Mouse (Mus musculus) ES-Bruce4 (cell line): Measurements from ENCODE around the gene Shank1. TPM values are rescaled to one million over a fixed set of nuclear protein-coding genes. Genes with fewer than 3 reads are reported as not detected.

Experiments
- H3K27ac ChIP-seq: 2 replicates; pipeline ENCODE4 v1.5.1; 2012; ENCODE audit warnings: low read length, inconsistent platforms; ENCODE audit not compliant: insufficient read depth
- H3K27me3 ChIP-seq: 2 replicates; pipeline ENCODE4 v1.6.1; 2012; ENCODE audit warnings: mild to moderate bottlenecking, low read length, inconsistent platforms; ENCODE audit not compliant: control insufficient read depth, poor library complexity, insufficient read depth, severe bottlenecking
- H3K36me3 ChIP-seq: 2 replicates; pipeline ENCODE4 v1.6.1; 2012; ENCODE audit warnings: inconsistent platforms, mild to moderate bottlenecking, low read length, moderate library complexity; ENCODE audit not compliant: control insufficient read depth, poor library complexity, insufficient read depth, severe bottlenecking
- H3K4me1 ChIP-seq: one replicate; pipeline ENCODE4 v1.8.1; 2011; ENCODE audit warnings: low read length; ENCODE audit not compliant: control insufficient read depth, insufficient read depth
- H3K4me3 ChIP-seq: 2 replicates; pipeline ENCODE4 v1.5.1; 2011; ENCODE audit warnings: low read depth, mild to moderate bottlenecking, low read length
- H3K9ac ChIP-seq: 2 replicates; pipeline ENCODE4 v1.6.1; 2012; ENCODE audit warnings: low read depth, mild to moderate bottlenecking, inconsistent platforms; ENCODE audit not compliant: poor library complexity, severe bottlenecking
- H3K9me3 ChIP-seq: replicated peaks from 2 replicates; pipeline ENCODE4 v1.6.1; 2012; ENCODE audit warnings: mild to moderate bottlenecking, low read length, inconsistent platforms; ENCODE audit not compliant: control insufficient read depth, poor library complexity, insufficient read depth, severe bottlenecking
- CTCF ChIP-seq: IDR thresholded peaks from one replicate; pipeline ENCODE4 v1.8.1; 2011; ENCODE audit warnings: low read depth, low read length
- EP300 ChIP-seq: IDR thresholded peaks from 2 replicates; pipeline ENCODE4 v1.6.1; 2011; ENCODE audit warnings: low read depth, low read length; ENCODE audit not compliant: insufficient read depth
- POLR2A ChIP-seq: IDR thresholded peaks from one replicate; pipeline ENCODE4 v1.8.1; 2011; ENCODE audit warnings: low read length; ENCODE audit not compliant: insufficient read depth
- polyA plus RNA-seq: library from polyadenylated mRNA; stranded (reverse); fragments of >200 nt; gene quantifications from 2 replicates; pipeline ENCODE4 v1.2.4, GENCODE M21; 2011; ENCODE audit warnings: low read depth; ENCODE audit not compliant: missing spikeins, insufficient read depth, insufficient read length

Gene Shank1
- polyA plus RNA-seq, 1 experiment: 2.5 TPM

GRCm38 (mm10) chr7:44335031-44335878 is 25.2 kb downstream of the Shank1 start:
- H3K9me3 ChIP-seq: no peaks in the 10 kb centered on the region
- H3K9ac ChIP-seq: no peak overlapping the region
- H3K27me3 ChIP-seq: peaks cover 4% of the 10 kb centered on the region; the same call in 1 of the 2 replicates
- no peak for TF ChIP-seq EP300
- no peak for TF ChIP-seq POLR2A
- no peak for TF ChIP-seq CTCF
- H3K27ac ChIP-seq: no peak overlapping the region
- H3K36me3 ChIP-seq: no peaks in the 10 kb centered on the region
- no peaks in the 10 kb centered on the region for H3K4me1 ChIP-seq
- H3K4me3 ChIP-seq: no peak overlapping the region

- Histone ChIP-seq H3K27me3 (peaks cover 4% of the 10 kb centered on the region; the same call in 1 of the 2 replicates), H3K36me3 (no peaks in the 10 kb centered on the region), H3K4me3 (peak overlapping the region; percentile 30), H3K9me3 (no peaks in the 10 kb centered on the region), H3K9ac (no peak overlapping the region; the same call in 1 of the 2 replicates), H3K27ac (no peak overlapping the region), H3K4me1 (no peaks in the 10 kb centered on the region)
- TF ChIP-seq CTCF: no peak
- no peak for TF ChIP-seq POLR2A
- TF ChIP-seq EP300: no peak
Observed at GRCm38 (mm10) chr7:44336046-44337021, 26.3 kb downstream of the Shank1 start.

- Histone ChIP-seq H3K4me3 (peak overlapping the region; percentile 30), H3K9me3 (no peaks in the 10 kb centered on the region), H3K9ac (no peak overlapping the region), H3K27ac (no peak overlapping the region), H3K4me1 (no peaks in the 10 kb centered on the region), H3K27me3 (peaks cover 4% of the 10 kb centered on the region; the same call in 1 of the 2 replicates), H3K36me3 (no peaks in the 10 kb centered on the region)
- TF ChIP-seq EP300 (no peak), CTCF (no peak), POLR2A (no peak)
Observed at GRCm38 (mm10) chr7:44337121-44337849, 27.2 kb downstream of the Shank1 start.

- Histone ChIP-seq H3K36me3 (no peaks in the 10 kb centered on the region), H3K4me3 (no peak overlapping the region), H3K9ac (no peak overlapping the region), H3K9me3 (no peaks in the 10 kb centered on the region), H3K27ac (no peak overlapping the region), H3K27me3 (peaks cover 4% of the 10 kb centered on the region; the same call in 1 of the 2 replicates), H3K4me1 (no peaks in the 10 kb centered on the region)
- TF ChIP-seq POLR2A (no peak), EP300 (no peak), CTCF (no peak)
Observed at GRCm38 (mm10) chr7:44340226-44340625, 30.2 kb downstream of the Shank1 start.

GRCm38 (mm10) chr7:44341119-44341518 is 31.1 kb downstream of the Shank1 start:
- peaks cover 2% of the 10 kb centered on the region; the same call in 1 of the 2 replicates for H3K27me3 ChIP-seq
- no peak overlapping the region for H3K27ac ChIP-seq
- no peaks in the 10 kb centered on the region for H3K36me3 ChIP-seq
- H3K9ac ChIP-seq: no peak overlapping the region
- no peak overlapping the region for H3K4me3 ChIP-seq
- H3K9me3 ChIP-seq: no peaks in the 10 kb centered on the region
- no peaks in the 10 kb centered on the region for H3K4me1 ChIP-seq
- TF ChIP-seq CTCF: no peak
- no peak for TF ChIP-seq POLR2A
- TF ChIP-seq EP300: no peak
